Mouse (Mus musculus): ENCODE results near the gene Lrrd1. TPM values are rescaled to one million over a fixed set of nuclear protein-coding genes. Genes with fewer than 3 reads are reported as not detected.
A peak's percentile ranks its signal among the peaks of the same experiment; 100 is the strongest.
"Not testable (repeated sequence)": the region's sequence is repeated elsewhere in the genome, so short reads cannot be mapped to it uniquely, and the experiment has no call there.

The Lrrd1 gene
- not detected in 2 replicates for polyA plus RNA-seq (2014; fragmentation: Nextera tagmentation; extraction: Ambion mirVana)

GRCm38 (mm10) chr5:3845026-3845425 lies at the start of gene Lrrd1:
Gene Lrrd1, plus strand, starts transcription at chr5:3845173.
- ATAC-seq (replicated peaks; ENCODE audit: low FRiP score) (no peak; the same call in 1 of the 2 replicates), DNase-seq (ENCODE audit: low spot score) (no peak)
- no peak within 1 kb of the TSS for H3K27ac ChIP-seq (ENCODE audit: low read depth, low read length)
- H3K9ac ChIP-seq (ENCODE audit: low read depth, low read length), result no peak within 1 kb of the TSS
- H3K9me3 ChIP-seq (ENCODE audit: control insufficient read depth, low read length), result no peaks in the 10 kb centered on the region
- H3K4me1 ChIP-seq (replicated peaks; ENCODE audit: control insufficient read depth, insufficient read depth, low read length), result no peaks in the 10 kb centered on the region
- H3K27me3 ChIP-seq (replicated peaks; ENCODE audit: control insufficient read depth, insufficient read depth, low read length), result peaks cover 3% of the 10 kb centered on the region; the same call in 1 of the 2 replicates
- H3K4me3 ChIP-seq (ENCODE audit: low read depth, low read length), result peak within 1 kb of the TSS; percentile 39
- H3K36me3 ChIP-seq (ENCODE audit: control insufficient read depth, insufficient read depth, low read length), result no peaks in the 10 kb centered on the region
- 20% methylated on average over 24 of the region's 24 CpGs for WGBS
- peak within 1 kb of the TSS; percentile 60 for H3K4me2 ChIP-seq

GRCm38 (mm10) chr5:3797101-3797500 lies 47.9 kb upstream of the Lrrd1 start:
- not testable (repeated sequence) for H3K27ac ChIP-seq (ENCODE audit: low read depth, low read length); ATAC-seq (replicated peaks; ENCODE audit: low FRiP score); H3K4me1 ChIP-seq (replicated peaks; ENCODE audit: control insufficient read depth, insufficient read depth, low read length); H3K4me2 ChIP-seq; H3K9me3 ChIP-seq (ENCODE audit: control insufficient read depth, low read length); H3K36me3 ChIP-seq (ENCODE audit: control insufficient read depth, insufficient read depth, low read length); H3K4me3 ChIP-seq (ENCODE audit: low read depth, low read length); DNase-seq (ENCODE audit: low spot score); H3K9ac ChIP-seq (ENCODE audit: low read depth, low read length); H3K27me3 ChIP-seq (replicated peaks; ENCODE audit: control insufficient read depth, insufficient read depth, low read length)
- 98% methylated on average over 2 of the region's 2 CpGs for WGBS

- H3K27me3 ChIP-seq (replicated peaks; ENCODE audit: control insufficient read depth, insufficient read depth, low read length), result not testable (repeated sequence)
Measured at GRCm38 (mm10) chr5:3798656-3799055, 46.3 kb upstream of the Lrrd1 start.

GRCm38 (mm10) chr5:3800041-3800440 lies 44.9 kb upstream of the Lrrd1 start:
- DNase-seq (ENCODE audit: low spot score) (no peak), ATAC-seq (replicated peaks; ENCODE audit: low FRiP score) (no peak)
- Histone ChIP-seq H3K9me3 (ENCODE audit: control insufficient read depth, low read length) (no peaks in the 10 kb centered on the region), H3K36me3 (ENCODE audit: control insufficient read depth, insufficient read depth, low read length) (no peaks in the 10 kb centered on the region), H3K4me1 (replicated peaks; ENCODE audit: control insufficient read depth, insufficient read depth, low read length) (peaks cover 14% of the 10 kb centered on the region; the same call in 1 of the 2 replicates), H3K27me3 (replicated peaks; ENCODE audit: control insufficient read depth, insufficient read depth, low read length) (no peaks in the 10 kb centered on the region), H3K27ac (ENCODE audit: low read depth, low read length) (no peak overlapping the region), H3K4me3 (ENCODE audit: low read depth, low read length) (no peak overlapping the region), H3K9ac (ENCODE audit: low read depth, low read length) (no peak overlapping the region), H3K4me2 (no peak overlapping the region)
- 86% methylated on average over 1 of the region's 1 CpGs for WGBS

More at GRCm38 (mm10) chr5:3798656-3799055, 46.3 kb upstream of the Lrrd1 start:
- not testable (repeated sequence) for H3K4me3 ChIP-seq (ENCODE audit: low read depth, low read length); H3K9ac ChIP-seq (ENCODE audit: low read depth, low read length); H3K9me3 ChIP-seq (ENCODE audit: control insufficient read depth, low read length); H3K4me2 ChIP-seq; H3K36me3 ChIP-seq (ENCODE audit: control insufficient read depth, insufficient read depth, low read length); DNase-seq (ENCODE audit: low spot score); H3K27ac ChIP-seq (ENCODE audit: low read depth, low read length); H3K4me1 ChIP-seq (replicated peaks; ENCODE audit: control insufficient read depth, insufficient read depth, low read length); ATAC-seq (replicated peaks; ENCODE audit: low FRiP score)

DNA sequence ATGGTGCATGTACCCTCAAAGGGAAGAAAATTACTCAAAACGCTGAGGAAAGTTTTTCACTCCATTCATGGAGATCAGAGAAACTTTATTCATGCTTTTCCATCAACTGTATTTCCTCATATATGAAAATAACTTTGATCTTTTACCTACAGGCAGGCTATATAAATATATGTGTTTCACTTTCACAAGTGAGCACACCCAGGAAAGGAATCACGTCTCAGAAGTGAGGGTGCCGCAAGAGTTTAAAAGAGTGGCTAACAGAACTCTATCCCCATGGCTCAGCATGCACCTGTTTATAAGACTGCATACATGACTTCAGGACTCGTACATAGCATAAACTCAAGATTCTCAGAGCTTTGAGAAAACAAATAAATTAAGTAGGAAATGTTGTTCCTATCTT lies 44.1 kb upstream of the Lrrd1 start:
- WGBS, result 78% methylated on average over 4 of the region's 4 CpGs

GRCm38 (mm10) chr5:3801672-3802432 lies 43.1 kb upstream of the Lrrd1 start:
- peak overlapping the region; percentile 90 for H3K4me2 ChIP-seq
- 7% methylated on average over 18 of the region's 18 CpGs for WGBS
- H3K4me3 ChIP-seq (ENCODE audit: low read depth, low read length), result peak overlapping the region; percentile 69
- H3K4me1 ChIP-seq (replicated peaks; ENCODE audit: control insufficient read depth, insufficient read depth, low read length), result peaks cover 14% of the 10 kb centered on the region; the same call in 1 of the 2 replicates
- H3K27ac ChIP-seq (ENCODE audit: low read depth, low read length), result peak overlapping the region; percentile 92; the same call in 1 of the 2 replicates
- DNase-seq (ENCODE audit: low spot score) (no peak), ATAC-seq (replicated peaks; ENCODE audit: low FRiP score) (peak; percentile 1; the same call in 1 of the 2 replicates)
- H3K36me3 ChIP-seq (ENCODE audit: control insufficient read depth, insufficient read depth, low read length), result no peaks in the 10 kb centered on the region
- peak overlapping the region; percentile 88 for H3K9ac ChIP-seq (ENCODE audit: low read depth, low read length)
- H3K27me3 ChIP-seq (replicated peaks; ENCODE audit: control insufficient read depth, insufficient read depth, low read length), result no peaks in the 10 kb centered on the region
- no peaks in the 10 kb centered on the region for H3K9me3 ChIP-seq (ENCODE audit: control insufficient read depth, low read length)

More for the DNA sequence above, 44.1 kb upstream of the Lrrd1 start:
- Histone ChIP-seq H3K27ac (ENCODE audit: low read depth, low read length) (no peak overlapping the region), H3K9me3 (ENCODE audit: control insufficient read depth, low read length) (no peaks in the 10 kb centered on the region), H3K27me3 (replicated peaks; ENCODE audit: control insufficient read depth, insufficient read depth, low read length) (no peaks in the 10 kb centered on the region), H3K36me3 (ENCODE audit: control insufficient read depth, insufficient read depth, low read length) (no peaks in the 10 kb centered on the region), H3K4me2 (peak overlapping the region; percentile 52; the same call in 1 of the 2 replicates), H3K4me3 (ENCODE audit: low read depth, low read length) (no peak overlapping the region), H3K9ac (ENCODE audit: low read depth, low read length) (no peak overlapping the region), H3K4me1 (replicated peaks; ENCODE audit: control insufficient read depth, insufficient read depth, low read length) (peaks cover 14% of the 10 kb centered on the region; the same call in 1 of the 2 replicates)
- no peak for DNase-seq (ENCODE audit: low spot score)
- no peak for ATAC-seq (replicated peaks; ENCODE audit: low FRiP score)

DNA sequence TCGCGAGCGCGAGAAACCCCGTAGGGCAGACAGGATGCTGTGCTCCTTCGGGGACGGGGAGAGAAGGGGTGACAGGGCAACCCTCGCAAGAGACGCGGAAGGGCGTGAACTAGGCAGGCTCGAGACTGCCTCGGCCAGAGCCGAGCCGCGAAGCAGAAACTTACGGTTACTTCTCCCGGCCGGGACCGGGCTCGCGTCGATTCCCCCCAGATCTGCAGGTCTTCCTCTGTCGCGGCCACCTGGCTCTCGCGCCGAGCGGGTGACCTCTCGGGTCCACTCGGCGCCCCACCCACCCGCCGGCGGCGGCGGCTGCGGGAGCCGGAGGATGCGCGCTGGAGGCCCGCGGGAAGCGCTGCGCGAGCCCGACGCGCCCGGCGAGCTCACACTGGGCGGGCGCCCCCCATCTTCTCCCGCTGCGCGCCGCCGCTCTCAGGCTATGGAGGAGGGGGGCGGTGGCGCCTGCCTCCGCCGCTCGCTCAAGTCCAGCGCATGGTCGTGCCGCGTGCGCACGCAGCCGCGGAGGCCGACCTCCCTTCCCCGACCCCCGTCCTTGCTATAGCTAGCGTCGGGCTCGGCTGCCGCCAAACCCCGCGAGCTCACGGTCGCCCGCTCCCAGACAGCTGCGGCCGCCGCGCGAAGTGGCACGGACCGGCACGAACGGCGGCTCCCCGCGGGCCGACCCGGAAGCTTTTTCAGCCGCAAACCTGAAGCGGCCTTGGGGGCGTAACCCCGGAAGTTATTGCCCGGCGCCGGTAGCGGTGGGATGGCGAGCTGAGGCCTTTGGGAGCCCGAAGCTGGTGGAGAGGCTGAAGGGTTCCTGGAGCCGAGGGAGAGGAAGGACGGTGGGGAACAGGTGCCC lies 42.3 kb upstream of the Lrrd1 start, which contains the start of the genes Ankib1 and Krit1:
Ankib1 (minus strand) TSS at position 493 of the 859 bp plus-strand sequence.
Krit1 (plus strand) TSS at position 752 of the 859 bp plus-strand sequence.
- DNase-seq (ENCODE audit: low spot score), result peak; percentile 90
- peak within 1 kb of the TSS; percentile 69 for H3K4me3 ChIP-seq (ENCODE audit: low read depth, low read length)
- peaks cover 14% of the 10 kb centered on the region; the same call in 1 of the 2 replicates for H3K4me1 ChIP-seq (replicated peaks; ENCODE audit: control insufficient read depth, insufficient read depth, low read length)
- peak within 1 kb of the TSS; percentile 92 for H3K27ac ChIP-seq (ENCODE audit: low read depth, low read length)
- WGBS, result under 1% methylated on average over 107 of the region's 109 CpGs
- H3K36me3 ChIP-seq (ENCODE audit: control insufficient read depth, insufficient read depth, low read length), result no peaks in the 10 kb centered on the region
- ATAC-seq (replicated peaks; ENCODE audit: low FRiP score), result peak; percentile 88
- H3K9me3 ChIP-seq (ENCODE audit: control insufficient read depth, low read length), result no peaks in the 10 kb centered on the region
- H3K9ac ChIP-seq (ENCODE audit: low read depth, low read length), result peak within 1 kb of the TSS; percentile 88
- H3K27me3 ChIP-seq (replicated peaks; ENCODE audit: control insufficient read depth, insufficient read depth, low read length), result no peaks in the 10 kb centered on the region
- peak within 1 kb of the TSS; percentile 90 for H3K4me2 ChIP-seq
